Mouse (Mus musculus) kidney, embryonic 14.5 days (tissue): ENCODE measurements around the gene Focad. TPM values are rescaled to one million over a fixed set of nuclear protein-coding genes. Genes with fewer than 3 reads are reported as not detected.

Source experiments
- ATAC-seq: fragments of 200-750 bp; cut with Nextera tagmentation; 2 replicates; pipeline ENCODE4 v1.8.0; 2017; ENCODE audit warnings: moderate number of reproducible peaks, mild to moderate bottlenecking, moderate TSS enrichment, moderate library complexity; ENCODE audit not compliant: low FRiP score, low TSS enrichment
- H3K27ac ChIP-seq: fragments of 300-500 bp; sonication (generic); 2 replicates; pipeline ENCODE4 v1.5.1; 2014; ENCODE audit warnings: low read depth, mild to moderate bottlenecking, low read length, moderate library complexity, mixed read lengths
- H3K27me3 ChIP-seq: fragments of 300-500 bp; sonication (generic); 2 replicates; pipeline ENCODE4 v1.6.1; 2014; ENCODE audit warnings: mild to moderate bottlenecking, low read length; ENCODE audit not compliant: control insufficient read depth, insufficient read depth
- H3K36me3 ChIP-seq: fragments of 300-500 bp; sonication (generic); 2 replicates; pipeline ENCODE4 v1.6.1; 2014; ENCODE audit warnings: low read length, mixed read lengths; ENCODE audit not compliant: control insufficient read depth, insufficient read depth
- H3K4me1 ChIP-seq: fragments of 300-500 bp; sonication (generic); 2 replicates; pipeline ENCODE4 v1.6.1; 2014; ENCODE audit warnings: low read length, mixed read lengths; ENCODE audit not compliant: control insufficient read depth, insufficient read depth
- H3K4me2 ChIP-seq: fragments of 300-500 bp; sonication (generic); replicated peaks from 2 replicates; pipeline ENCODE4 v1.6.1; 2014; ENCODE audit warnings: low read depth, mild to moderate bottlenecking, low read length
- H3K4me3 ChIP-seq: fragments of 300-500 bp; sonication (generic); 2 replicates; pipeline ENCODE4 v1.5.1; 2014; ENCODE audit warnings: mild to moderate bottlenecking, low read length
- H3K9ac ChIP-seq: fragments of 300-500 bp; sonication (generic); 2 replicates; pipeline ENCODE4 v1.6.1; 2014; ENCODE audit warnings: low read depth, mild to moderate bottlenecking, low read length, moderate library complexity
- H3K9me3 ChIP-seq: fragments of 300-500 bp; sonication (generic); 2 replicates; pipeline ENCODE4 v1.6.1; 2016; ENCODE audit warnings: low read length; ENCODE audit not compliant: control insufficient read depth
- WGBS: fragments of 180-500 bp; shearing (Covaris S2); extraction: QIAGEN DNeasy Blood & Tissue Kit; methylation state at CpG from one replicate; pipeline ENCODE4 v1.1.7; 2014; 5-methylcytosine and 5-hydroxymethylcytosine counted together
- polyA plus RNA-seq: library from polyadenylated mRNA; unstranded; fragments of >200 nt; fragmentation: Nextera tagmentation; extraction: Ambion mirVana; gene quantifications from 2 replicates; pipeline ENCODE4 v1.2.1, GENCODE M21; 2014

The Focad gene
- polyA plus RNA-seq, 1 experiment from 2014 or later: 19.5 TPM

DNA sequence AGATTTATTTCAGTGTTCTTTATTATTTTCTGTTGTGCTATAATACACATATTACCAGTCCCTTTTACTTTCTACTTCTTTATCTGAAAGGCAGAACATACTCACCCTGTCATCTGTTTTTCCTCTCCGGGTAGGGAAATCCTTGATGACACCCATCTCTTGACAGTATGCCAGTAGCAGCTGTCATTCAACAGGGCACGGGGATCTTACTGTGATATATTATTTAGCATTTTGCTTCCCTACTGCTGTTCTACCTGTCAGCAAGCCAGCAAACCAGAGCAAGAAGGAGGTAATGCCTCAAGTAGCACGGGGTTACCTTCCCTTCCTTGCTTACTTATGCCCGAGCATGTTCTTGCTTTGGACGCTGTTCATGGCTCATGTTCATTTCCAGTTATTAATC lies 99.8 kb downstream of the Focad start:
- H3K27ac ChIP-seq: no peak overlapping the region
- H3K9me3 ChIP-seq: no peaks in the 10 kb centered on the region
- no peaks in the 10 kb centered on the region for H3K4me1 ChIP-seq
- WGBS: 90% methylated on average over 5 of the region's 5 CpGs
- H3K9ac ChIP-seq: no peak overlapping the region
- no peaks in the 10 kb centered on the region for H3K36me3 ChIP-seq
- H3K4me2 ChIP-seq: no peak overlapping the region
- H3K27me3 ChIP-seq: no peaks in the 10 kb centered on the region
- ATAC-seq: no peak
- no peak overlapping the region for H3K4me3 ChIP-seq

DNA sequence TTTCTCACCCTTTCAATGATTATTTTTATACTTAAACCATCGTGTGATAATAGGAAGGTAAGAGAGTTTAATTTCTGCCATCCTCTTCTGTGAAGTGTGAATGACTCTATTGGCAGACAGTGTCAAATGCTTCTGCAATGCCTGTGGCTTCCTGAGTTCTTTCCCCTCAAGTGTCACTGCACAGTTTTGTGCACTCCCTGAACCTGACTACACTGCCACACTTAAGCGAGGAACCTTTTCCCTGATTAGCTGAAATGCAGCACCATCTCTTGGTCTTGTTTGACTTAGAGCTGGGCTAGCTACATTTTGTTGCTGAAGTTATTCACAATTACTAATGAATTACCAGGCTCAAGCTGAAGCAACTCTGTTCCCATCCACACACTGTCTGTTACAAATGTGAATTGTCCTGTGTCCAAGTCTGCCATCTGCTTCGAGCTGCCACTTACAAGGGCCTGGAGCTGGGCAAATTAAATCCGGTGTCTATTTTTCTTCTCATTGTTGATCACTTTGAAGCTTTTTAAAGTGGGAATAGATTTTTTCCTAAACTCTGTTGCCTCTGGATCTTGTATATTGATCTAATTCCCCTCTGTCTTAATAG lies 101.6 kb downstream of the Focad start:
- WGBS: 70% methylated on average over 4 of the region's 4 CpGs
- Histone ChIP-seq H3K27me3 (no peaks in the 10 kb centered on the region), H3K36me3 (no peaks in the 10 kb centered on the region), H3K27ac (no peak overlapping the region), H3K9ac (no peak overlapping the region), H3K4me1 (no peaks in the 10 kb centered on the region), H3K4me3 (no peak overlapping the region), H3K4me2 (no peak overlapping the region), H3K9me3 (no peaks in the 10 kb centered on the region)
- ATAC-seq: no peak

DNA sequence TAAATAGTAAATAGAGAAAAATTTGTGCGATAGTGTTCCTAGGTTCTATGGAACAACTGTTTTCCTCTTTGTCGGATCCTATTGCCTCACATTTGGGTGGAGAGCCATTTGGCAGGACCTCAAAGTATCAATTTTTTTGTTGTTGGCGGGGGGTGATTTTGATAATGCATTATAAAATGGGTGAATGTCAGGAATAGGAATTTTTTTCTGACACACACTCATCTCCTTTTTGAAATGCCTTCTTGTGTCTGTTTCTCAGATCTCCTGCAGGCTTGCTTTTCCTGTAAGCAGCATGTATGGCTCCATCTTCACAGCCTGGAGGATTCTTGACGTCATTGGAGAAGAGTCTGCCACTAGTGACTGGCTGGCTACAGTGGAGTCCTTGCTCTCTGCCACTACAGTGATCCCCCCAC lies 102.1 kb downstream of the Focad start:
- 76% methylated on average over 4 of the region's 4 CpGs for WGBS
- no peaks in the 10 kb centered on the region for H3K4me1 ChIP-seq
- H3K27me3 ChIP-seq: no peaks in the 10 kb centered on the region
- H3K9ac ChIP-seq: no peak overlapping the region
- no peak overlapping the region for H3K27ac ChIP-seq
- H3K4me3 ChIP-seq: no peak overlapping the region
- no peak for ATAC-seq
- no peaks in the 10 kb centered on the region for H3K9me3 ChIP-seq
- no peaks in the 10 kb centered on the region for H3K36me3 ChIP-seq
- no peak overlapping the region for H3K4me2 ChIP-seq

DNA sequence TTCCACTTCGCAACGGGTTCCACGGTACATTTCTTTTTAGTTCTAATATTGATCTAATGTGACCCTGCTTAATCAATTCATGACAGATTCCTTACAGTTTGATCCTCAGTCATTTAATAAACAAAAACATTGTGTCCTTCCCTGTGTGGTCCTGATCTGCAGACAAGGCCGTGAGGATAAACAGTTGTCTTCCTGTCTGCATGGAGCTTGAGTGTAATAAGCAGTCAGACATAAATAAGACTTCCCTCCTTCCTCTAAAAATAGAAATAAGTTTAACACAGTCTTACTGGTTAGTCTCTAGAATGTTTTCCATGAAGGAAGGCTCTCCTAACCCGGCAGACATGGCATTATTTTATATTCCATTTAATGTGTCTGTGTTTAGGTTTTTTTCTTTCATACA lies 102.8 kb downstream of the Focad start:
- H3K9ac ChIP-seq: no peak overlapping the region
- no peaks in the 10 kb centered on the region for H3K9me3 ChIP-seq
- no peak overlapping the region for H3K4me3 ChIP-seq
- 62% methylated on average over 5 of the region's 5 CpGs for WGBS
- H3K4me1 ChIP-seq: no peaks in the 10 kb centered on the region
- H3K36me3 ChIP-seq: no peaks in the 10 kb centered on the region
- ATAC-seq: no peak
- H3K4me2 ChIP-seq: no peak overlapping the region
- no peak overlapping the region for H3K27ac ChIP-seq
- H3K27me3 ChIP-seq: no peaks in the 10 kb centered on the region

DNA sequence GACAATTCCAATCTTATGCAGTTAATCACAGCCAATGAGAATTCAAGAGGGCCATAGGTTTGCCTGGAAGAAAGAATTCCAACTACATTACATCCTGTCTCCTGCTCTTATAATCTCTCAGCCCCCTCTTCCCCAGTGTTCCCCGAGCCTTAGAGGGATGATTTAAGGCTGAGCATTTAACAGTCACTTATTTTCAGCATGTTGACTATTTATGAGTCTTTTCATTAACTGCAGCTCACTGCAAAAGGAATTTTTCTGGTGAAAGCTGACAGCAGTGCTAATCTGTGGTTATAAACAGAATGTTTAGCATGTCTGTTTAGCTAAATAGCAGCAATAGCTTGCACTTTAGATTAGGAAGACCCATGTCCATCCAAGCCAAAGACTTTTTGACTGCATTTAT lies 104.8 kb downstream of the Focad start:
- Histone ChIP-seq H3K27ac (no peak overlapping the region), H3K9ac (no peak overlapping the region)
- 60% methylated on average over 1 of the region's 1 CpGs for WGBS

DNA sequence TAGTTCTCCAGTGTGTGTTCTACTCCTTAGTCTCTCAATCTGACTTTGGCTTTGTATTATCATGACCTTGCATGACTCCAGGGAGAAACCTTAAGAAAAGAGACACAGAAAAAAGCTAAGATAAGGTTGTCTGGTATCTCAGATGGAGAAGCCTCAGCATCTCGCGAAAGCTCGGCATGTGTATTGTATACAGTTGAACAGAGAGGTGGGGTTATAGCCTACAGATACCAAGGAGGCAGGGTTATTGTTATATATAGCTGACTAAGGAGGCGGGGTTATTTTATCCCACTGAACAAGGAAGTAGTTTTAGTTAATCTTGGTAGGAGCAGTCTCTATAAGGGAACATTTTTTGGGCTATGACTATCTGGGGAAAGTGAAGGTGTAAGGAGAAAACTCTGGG lies 106.6 kb downstream of the Focad start:
- Histone ChIP-seq H3K9ac (no peak overlapping the region), H3K4me2 (no peak overlapping the region), H3K4me3 (no peak overlapping the region), H3K4me1 (no peaks in the 10 kb centered on the region), H3K27ac (no peak overlapping the region), H3K27me3 (no peaks in the 10 kb centered on the region), H3K36me3 (no peaks in the 10 kb centered on the region), H3K9me3 (no peaks in the 10 kb centered on the region)
- ATAC-seq: no peak
- WGBS: 99% methylated on average over 4 of the region's 4 CpGs

More for the DNA sequence above, 104.8 kb downstream of the Focad start:
- Histone ChIP-seq H3K9me3 (no peaks in the 10 kb centered on the region), H3K36me3 (no peaks in the 10 kb centered on the region), H3K27me3 (no peaks in the 10 kb centered on the region), H3K4me2 (no peak overlapping the region), H3K4me3 (no peak overlapping the region), H3K4me1 (no peaks in the 10 kb centered on the region)
- ATAC-seq: no peak

DNA sequence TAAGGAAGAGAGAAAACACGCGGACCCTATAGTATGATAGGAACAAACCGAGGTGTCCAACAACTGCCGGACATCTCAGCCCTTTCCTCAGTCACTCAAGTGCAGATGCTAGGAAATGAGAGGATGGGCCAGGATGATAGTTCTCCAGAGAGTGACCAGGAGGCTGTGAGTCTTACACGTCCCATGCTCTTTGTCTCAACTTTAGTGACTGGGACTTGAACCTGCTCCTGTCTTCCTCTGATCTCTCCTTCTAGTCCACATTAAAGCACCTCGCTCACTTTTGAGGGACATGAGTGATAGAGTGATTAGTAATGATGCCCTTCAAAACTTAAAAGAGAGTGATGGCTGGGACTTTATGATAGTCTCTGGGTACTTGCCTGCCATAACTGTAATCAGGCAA lies 114.2 kb downstream of the Focad start:
- Histone ChIP-seq H3K9ac (no peak overlapping the region), H3K27me3 (no peaks in the 10 kb centered on the region)
- 93% methylated on average over 6 of the region's 6 CpGs for WGBS

DNA sequence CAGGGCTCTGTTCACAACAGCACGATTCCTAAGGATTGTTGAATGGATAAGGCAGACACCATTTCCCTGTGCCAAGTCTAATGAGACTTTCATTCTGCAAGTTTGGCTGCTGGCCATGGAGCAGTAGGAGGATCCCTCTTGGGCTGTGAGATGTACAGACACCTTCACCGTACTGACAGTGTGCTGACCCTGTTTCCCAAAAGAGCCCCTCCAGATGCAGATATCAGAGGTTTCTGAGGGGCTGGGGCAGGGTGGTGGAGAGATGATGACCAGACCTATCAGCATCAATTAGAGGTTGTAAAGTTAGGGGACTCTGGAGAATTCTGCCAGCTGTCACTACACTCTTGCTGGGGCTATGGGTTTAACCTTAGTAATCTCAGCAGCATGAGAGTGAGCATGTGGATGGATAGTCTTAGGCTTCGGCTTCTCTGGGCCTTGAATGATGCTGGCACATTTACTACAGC lies 115.0 kb downstream of the Focad start:
- 53% methylated on average over 3 of the region's 3 CpGs for WGBS
- Histone ChIP-seq H3K27ac (no peak overlapping the region), H3K4me1 (0 out of 2 replicates have a peak, but pooled peaks cover 4% of the 10 kb centered on the region), H3K4me3 (no peak overlapping the region), H3K27me3 (no peaks in the 10 kb centered on the region), H3K9me3 (no peaks in the 10 kb centered on the region), H3K9ac (no peak overlapping the region), H3K36me3 (no peaks in the 10 kb centered on the region), H3K4me2 (no peak overlapping the region)
- ATAC-seq: no peak

More for the DNA sequence above, 114.2 kb downstream of the Focad start:
- no peaks in the 10 kb centered on the region for H3K36me3 ChIP-seq
- no peak overlapping the region for H3K27ac ChIP-seq
- H3K9me3 ChIP-seq: no peaks in the 10 kb centered on the region
- H3K4me2 ChIP-seq: no peak overlapping the region
- H3K4me1 ChIP-seq: 0 out of 2 replicates have a peak, but pooled peaks cover 4% of the 10 kb centered on the region
- H3K4me3 ChIP-seq: no peak overlapping the region
- ATAC-seq: no peak

DNA sequence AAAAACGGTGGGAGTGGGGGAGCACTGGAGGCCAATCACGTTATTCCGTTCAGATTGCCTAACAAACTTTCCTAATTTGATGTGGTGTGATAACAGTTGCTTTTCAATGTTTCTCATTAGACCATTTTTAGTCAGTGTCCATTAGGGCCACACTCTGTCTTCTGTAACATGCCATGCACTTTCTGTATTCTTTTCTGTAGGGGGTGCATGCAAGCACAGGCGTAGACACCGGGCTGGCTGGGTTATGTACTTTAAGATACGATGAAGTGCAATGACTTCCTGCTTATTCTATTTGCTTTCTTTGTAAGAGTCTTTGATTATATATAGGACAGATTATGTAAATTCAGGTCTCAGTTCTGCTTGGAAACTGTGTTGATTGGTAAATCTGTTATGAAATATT lies 116.2 kb downstream of the Focad start:
- no peak overlapping the region for H3K27ac ChIP-seq
- 0 out of 2 replicates have a peak, but pooled peaks cover 4% of the 10 kb centered on the region for H3K4me1 ChIP-seq
- no peak overlapping the region for H3K4me2 ChIP-seq
- no peak for ATAC-seq
- H3K27me3 ChIP-seq: no peaks in the 10 kb centered on the region
- H3K9ac ChIP-seq: no peak overlapping the region
- no peak overlapping the region for H3K4me3 ChIP-seq
- WGBS: 68% methylated on average over 6 of the region's 6 CpGs
- no peaks in the 10 kb centered on the region for H3K36me3 ChIP-seq
- no peaks in the 10 kb centered on the region for H3K9me3 ChIP-seq
